Mouse (Mus musculus) embryonic fibroblast, embryonic 13.5 days (primary cell): ENCODE measurements at regions not wholly inside any gene's neighbourhood (a gene's known extent, or its start where the extent isn't known, plus 50 kb on each side); places are given as distances from the start of the nearest gene placed in this dataset.
A peak's percentile ranks its signal among the peaks of the same experiment; 100 is the strongest.

Source experiments
- H3K27ac ChIP-seq: 2 replicates; pipeline ENCODE4 v1.5.1; 2012; ENCODE audit warnings: low read length, control low read depth, inconsistent platforms; ENCODE audit not compliant: insufficient read depth
- H3K4me1 ChIP-seq: 2 replicates; pipeline ENCODE4 v1.6.1; 2011; ENCODE audit warnings: low read length; ENCODE audit not compliant: control insufficient read depth, insufficient read depth
- H3K4me3 ChIP-seq: 2 replicates; pipeline ENCODE4 v1.5.1; 2011; ENCODE audit warnings: mild to moderate bottlenecking, control low read depth, low read length; ENCODE audit not compliant: insufficient read depth
- CTCF ChIP-seq: IDR thresholded peaks from 2 replicates; pipeline ENCODE4 v1.5.1; 2011; ENCODE audit warnings: mild to moderate bottlenecking, control low read depth, low read length, moderate library complexity, borderline replicate concordance; ENCODE audit not compliant: insufficient read depth
- POLR2A ChIP-seq: IDR thresholded peaks from 2 replicates; pipeline ENCODE4 v1.6.1; 2011; ENCODE audit warnings: low read depth, mild to moderate bottlenecking, control low read depth, low read length, moderate library complexity

DNA sequence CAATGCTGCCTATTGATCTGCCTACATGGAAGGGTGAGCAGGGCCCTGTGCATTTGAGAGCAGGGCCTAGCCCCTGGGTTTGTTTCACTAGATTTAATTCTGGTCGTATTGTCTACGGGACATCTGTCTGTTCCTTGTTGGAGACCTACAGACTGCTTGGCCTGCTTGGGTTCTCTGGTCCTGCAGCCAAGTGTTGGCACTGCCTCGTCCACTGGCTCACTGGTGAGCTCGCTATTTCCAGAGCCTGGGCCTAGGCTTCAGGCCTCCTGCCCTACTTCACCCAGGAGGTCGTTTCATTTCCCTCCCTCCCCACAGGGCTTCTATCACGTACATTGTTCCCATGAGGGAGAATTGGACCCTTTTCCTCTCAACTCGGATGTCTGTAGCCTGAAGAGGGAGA, 62.2 kb upstream of the Blcap start:
- H3K27ac ChIP-seq = no peak overlapping the region
- no peak overlapping the region for H3K4me3 ChIP-seq
- H3K4me1 ChIP-seq = no peaks in the 10 kb centered on the region
- TF ChIP-seq POLR2A (no peak), CTCF (no peak)

DNA sequence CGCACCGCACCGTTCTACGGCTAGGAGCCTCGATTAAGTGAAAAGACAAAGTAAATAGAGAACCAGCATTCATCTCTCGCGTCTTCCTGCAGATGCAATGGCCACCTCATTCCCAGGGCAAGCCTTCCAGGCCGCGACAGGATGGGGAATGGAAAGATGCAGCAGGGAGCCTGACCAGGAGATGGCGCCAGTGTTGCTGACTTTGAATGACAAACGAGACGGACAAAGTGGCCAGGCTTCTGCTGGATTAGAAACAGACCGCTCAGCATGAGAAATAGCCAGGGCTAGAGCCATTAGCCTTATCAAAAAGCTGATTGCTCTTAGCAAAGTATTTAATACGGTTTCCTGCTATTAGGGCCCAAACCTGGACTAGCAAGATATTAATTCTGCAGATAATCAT, 64.6 kb upstream of the Blcap start:
- Histone ChIP-seq H3K4me3 (no peak overlapping the region), H3K27ac (no peak overlapping the region), H3K4me1 (no peaks in the 10 kb centered on the region)
- TF ChIP-seq POLR2A (no peak), CTCF (peak; percentile 96)

GRCm38 (mm10) chr2:157640873-157641272, 69.8 kb upstream of the Blcap start:
- no peak overlapping the region for H3K4me3 ChIP-seq
- H3K27ac ChIP-seq = no peak overlapping the region
- no peaks in the 10 kb centered on the region for H3K4me1 ChIP-seq
- no peak for TF ChIP-seq CTCF
- TF ChIP-seq POLR2A = no peak

GRCm38 (mm10) chr2:157663584-157664375, 73.4 kb upstream of the Ctnnbl1 start:
- H3K4me3 ChIP-seq = no peak overlapping the region
- TF ChIP-seq POLR2A (no peak), CTCF (no peak)
- H3K4me1 ChIP-seq = no peaks in the 10 kb centered on the region
- H3K27ac ChIP-seq = no peak overlapping the region

DNA sequence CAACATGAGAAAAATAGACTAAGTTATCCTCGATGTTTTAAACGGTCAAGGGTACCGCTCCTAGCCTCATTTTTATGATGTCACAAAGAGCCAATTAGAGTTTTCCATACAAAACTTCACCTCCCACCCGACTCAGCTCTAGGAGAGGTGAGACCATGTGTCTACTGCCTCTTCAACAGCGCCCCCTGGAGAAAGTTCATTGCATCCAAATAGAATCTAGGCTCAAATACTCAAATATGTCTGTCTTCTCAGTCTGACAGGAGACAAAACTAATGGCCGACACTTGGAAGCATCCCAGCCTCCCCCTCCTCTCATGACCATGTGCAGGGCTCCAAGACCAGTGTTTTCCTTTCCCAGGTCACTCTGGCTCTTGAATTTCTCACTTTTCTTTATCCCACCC, 72.7 kb upstream of the Ctnnbl1 start:
- Histone ChIP-seq H3K4me1 (no peaks in the 10 kb centered on the region), H3K4me3 (no peak overlapping the region), H3K27ac (no peak overlapping the region)
- TF ChIP-seq CTCF (no peak), POLR2A (no peak)

GRCm38 (mm10) chr2:157670191-157670590, 67.0 kb upstream of the Ctnnbl1 start:
- H3K4me3 ChIP-seq = no peak overlapping the region
- no peak for TF ChIP-seq POLR2A
- TF ChIP-seq CTCF = no peak
- H3K27ac ChIP-seq = no peak overlapping the region
- H3K4me1 ChIP-seq = no peaks in the 10 kb centered on the region

DNA sequence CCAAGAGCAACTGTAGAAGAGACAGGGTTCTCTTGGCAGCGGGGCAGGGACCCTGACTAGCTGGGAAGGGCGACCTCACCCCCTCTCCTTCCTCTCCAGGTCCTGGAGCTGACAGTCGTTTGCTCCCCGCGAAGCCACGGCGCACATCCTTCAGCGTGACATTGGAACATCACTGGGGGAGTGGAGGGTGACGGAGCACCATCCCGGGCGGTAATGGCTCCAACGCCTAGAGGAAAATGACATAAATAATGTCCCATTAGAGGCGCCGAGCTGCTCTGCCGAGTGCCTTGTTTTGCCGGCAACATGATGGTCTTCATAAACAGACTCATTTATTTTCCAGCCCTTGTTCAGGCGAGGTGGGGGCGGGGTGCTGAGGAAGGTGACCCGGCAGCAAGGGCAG, 62.3 kb upstream of the Ctnnbl1 start:
- no peak for TF ChIP-seq POLR2A
- TF ChIP-seq CTCF = no peak
- no peak overlapping the region for H3K27ac ChIP-seq
- H3K4me1 ChIP-seq = no peaks in the 10 kb centered on the region
- H3K4me3 ChIP-seq = no peak overlapping the region

DNA sequence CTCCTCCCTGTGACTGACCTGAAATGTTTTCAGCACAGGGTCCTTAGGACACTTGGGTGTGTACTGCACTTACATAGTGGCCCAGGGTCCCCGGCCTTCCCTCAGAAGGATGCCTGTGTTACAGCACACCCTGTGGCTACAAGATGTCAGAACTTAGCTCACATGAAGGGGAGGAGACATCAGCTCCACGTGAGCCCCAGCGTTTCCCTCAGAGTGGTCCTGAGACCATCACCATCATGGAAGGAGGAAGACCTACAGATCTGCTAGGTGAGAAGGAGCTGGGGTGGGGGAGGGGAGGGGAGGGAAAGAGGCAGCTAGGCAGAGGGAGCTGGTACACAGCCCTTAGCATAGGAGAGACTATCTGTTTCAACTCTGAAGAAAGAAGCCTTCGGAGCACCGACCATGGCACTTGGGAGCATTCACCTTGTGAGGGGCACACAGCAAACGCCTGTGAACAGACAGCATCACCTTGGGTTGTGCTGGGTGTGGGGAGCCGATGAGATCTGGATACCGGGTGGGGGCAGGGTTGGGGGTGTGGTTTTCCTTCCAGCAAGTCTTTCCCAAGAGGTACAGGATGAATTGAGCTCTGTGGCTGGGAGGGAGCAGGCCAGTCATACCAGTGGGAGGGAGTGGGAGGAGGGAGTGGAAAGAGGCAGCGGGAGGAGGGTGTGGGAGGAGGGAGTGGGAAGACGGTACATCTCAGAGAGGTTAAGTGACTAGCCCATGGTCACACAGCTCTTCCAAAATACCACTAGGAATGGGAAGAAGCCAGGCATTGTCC, 60.6 kb upstream of the Ctnnbl1 start:
- H3K27ac ChIP-seq = no peak overlapping the region
- no peak overlapping the region for H3K4me3 ChIP-seq
- no peak for TF ChIP-seq POLR2A
- no peaks in the 10 kb centered on the region for H3K4me1 ChIP-seq

DNA sequence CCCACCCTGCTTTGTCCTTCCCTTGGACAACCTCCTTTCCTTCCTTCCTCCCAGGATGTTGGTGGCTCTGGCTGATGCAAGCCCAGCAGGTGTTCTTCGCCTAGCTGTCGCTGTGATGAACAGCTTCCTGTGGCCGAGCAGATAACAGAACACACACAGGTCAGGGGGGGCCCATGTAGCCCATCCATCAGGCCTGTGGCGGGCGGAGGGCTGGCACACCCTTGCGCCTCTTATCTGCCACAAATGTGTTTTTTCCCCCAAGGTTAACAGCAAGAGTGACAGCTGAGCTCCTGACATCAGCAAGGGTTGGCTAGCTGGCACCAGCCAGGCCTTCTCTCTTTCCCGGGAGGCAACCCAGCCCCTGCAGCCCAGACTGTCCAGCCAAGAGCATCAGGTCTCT, 59.9 kb upstream of the Ctnnbl1 start:
- Histone ChIP-seq H3K4me1 (no peaks in the 10 kb centered on the region), H3K4me3 (no peak overlapping the region), H3K27ac (no peak overlapping the region)
- TF ChIP-seq CTCF = no peak
- no peak for TF ChIP-seq POLR2A

GRCm38 (mm10) chr2:157681931-157682330, 55.3 kb upstream of the Ctnnbl1 start:
- TF ChIP-seq POLR2A = no peak
- TF ChIP-seq CTCF = no peak
- no peak overlapping the region for H3K27ac ChIP-seq
- no peaks in the 10 kb centered on the region for H3K4me1 ChIP-seq
- no peak overlapping the region for H3K4me3 ChIP-seq
